Mouse (Mus musculus): ENCODE measurements around the gene Ttll11.

The Ttll11 gene

DNA sequence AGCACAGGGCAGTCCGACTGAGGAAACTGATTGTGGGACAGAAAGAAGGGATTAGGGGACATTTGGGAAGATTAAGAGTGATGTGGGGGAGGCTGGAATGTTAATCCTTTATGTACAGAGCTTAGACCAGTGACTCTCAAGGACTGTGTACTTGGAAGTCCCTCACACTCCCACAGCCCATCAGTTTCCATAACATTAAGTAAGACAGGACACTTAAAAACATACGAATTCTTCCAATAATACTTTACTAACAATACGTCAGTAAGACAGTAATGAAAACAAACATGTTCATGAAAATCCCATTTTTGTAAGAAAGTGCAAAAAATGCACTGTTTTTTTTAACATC lies 127.6 kb downstream of the Ttll11 start:
- no peak for DNase-seq (ENCODE audit: low spot score)

DNA sequence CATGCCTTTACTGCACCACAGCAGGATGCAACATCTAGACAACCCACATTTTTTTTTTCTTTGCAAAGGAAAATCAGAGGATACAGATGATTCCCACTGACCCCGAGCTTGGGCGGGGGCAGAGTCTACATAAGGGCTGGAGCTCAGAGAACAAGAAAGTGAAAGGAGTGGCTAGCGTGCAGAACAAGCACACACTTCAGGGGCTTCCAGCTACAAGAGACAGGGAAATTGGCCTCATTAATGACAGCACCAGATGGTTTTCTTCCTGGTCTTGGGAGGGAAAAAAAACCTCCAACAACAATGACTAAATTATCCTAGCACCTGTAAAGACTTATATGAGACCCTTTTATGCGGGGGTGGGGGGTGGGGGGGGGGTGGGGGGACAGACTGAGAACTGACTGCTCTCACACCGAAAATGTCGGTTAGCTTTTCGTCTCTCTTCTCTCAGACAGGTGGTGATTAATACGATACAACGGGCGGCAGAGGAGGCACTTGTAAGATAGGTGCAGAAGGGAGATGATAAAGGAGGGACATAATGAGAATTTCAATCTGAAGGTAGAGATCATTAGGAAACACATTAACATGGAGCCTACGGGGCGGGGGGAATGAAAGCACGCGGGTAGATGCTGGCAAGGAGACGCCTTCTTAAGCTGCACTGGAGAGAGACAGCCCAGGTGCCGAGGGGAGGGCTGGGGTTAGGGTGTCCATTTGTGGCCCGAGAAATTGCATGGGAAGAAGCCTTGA lies 128.1 kb downstream of the Ttll11 start:
- no peak for DNase-seq (ENCODE audit: low spot score)

DNA sequence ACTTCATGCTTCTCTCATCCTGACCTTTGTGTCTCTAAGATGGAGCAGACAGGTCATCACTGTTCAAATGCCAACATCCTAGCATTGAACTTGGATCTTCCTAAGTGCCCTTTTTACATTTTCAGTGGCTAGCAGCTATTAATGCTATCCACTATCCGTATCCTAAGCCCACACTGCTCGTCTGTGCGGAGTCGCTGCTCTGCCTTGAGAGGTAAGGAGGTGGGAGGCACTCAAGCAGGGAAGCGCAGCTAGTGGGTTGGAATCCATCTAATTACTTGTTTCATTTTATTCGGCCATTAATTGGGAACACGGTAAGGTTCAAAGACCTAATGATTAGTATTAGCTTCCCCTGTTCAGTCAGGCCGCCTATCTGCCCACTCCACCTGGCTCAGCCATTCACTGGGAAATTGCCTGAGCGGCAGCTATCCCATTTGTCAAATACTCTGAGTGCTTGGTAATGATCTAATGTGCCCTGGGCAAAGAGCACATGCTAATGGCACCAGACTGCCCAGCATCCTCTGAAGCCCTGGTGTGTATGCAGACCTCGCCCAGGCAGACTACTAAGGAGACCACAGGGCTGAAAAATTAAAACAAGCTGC lies 130.0 kb downstream of the Ttll11 start:
- DNase-seq (ENCODE audit: low spot score) = no peak

DNA sequence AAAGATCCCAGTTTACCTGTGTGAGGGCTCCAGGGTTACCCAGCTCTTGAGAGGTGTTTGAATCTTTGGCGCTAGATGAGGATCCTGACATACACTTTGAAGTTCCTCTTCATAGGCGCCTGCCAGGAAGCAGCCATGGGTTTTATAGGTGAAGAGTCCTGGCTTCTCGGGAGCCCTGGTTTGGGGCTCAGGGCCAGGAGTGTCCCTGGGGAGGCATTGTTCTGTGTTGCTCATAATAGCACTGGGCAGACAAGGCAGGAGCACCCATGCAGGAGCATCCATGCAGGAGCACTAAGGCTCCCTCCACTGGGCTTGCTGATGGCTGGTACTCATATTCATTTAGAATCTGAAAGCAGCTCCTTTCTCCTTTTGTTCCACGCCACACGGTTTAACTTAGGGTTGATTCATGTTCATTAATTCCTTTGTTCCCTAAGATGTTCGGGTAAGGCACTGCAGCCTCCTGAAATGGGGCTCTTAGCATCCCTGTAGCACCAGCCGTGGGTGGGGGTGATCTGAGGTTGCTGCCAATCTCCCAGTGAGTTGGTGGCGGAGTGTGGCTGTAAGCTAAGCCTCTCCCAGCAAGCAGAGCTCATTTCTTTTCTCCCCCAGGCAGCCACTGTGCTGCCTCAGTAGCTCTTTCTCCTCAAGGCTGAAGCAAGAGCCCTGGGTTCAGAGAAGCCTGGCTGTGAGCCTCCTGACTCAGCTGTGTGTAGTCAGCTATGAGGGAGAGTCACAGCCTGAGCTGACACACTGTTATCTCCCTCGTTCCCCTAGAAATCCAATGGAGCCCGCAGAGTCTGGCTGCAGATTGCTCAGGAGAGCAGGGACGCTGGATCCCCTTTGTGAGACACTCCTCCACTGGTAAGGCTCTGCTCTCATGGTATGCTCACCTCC lies 133.9 kb downstream of the Ttll11 start:
- no peak for DNase-seq (ENCODE audit: low spot score)

DNA sequence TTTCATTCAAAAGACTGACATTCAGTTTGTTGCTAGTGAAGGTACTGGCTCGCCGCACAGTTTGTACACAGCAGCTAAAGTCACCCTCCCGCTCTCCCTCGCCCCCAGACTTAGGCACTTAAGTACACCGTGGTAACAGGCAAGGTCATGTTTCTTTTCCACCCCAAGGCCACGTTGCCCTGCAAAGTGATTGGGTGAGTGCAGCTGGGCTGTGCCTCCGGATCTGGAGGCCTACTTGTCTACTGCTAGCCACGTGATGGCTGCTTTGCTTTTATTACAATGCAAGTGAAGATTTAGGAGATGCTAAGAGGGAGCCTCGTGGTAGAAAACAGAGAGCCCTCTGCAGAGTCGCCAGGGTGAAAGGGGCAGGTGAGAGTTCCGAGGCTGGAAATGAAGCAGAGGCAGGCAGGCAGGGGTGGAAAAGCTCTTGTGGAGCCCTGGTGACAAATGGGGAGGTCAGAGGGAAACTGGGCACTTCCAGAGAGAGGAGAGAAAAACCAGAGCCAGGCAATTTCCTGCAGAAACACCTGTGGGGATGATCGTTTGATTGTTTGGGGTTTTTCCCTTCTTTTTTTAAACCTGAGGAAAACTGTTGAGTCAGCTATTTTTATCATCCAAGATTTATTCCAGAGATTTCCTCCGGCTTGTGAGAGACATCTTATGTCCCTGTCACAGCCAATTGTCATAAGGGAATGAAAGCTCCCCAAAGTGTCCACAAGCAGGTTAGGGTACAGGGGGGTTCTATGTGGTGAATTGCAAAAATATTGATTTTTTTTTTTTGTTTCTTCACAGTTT lies 135.6 kb downstream of the Ttll11 start:
- no peak for DNase-seq (ENCODE audit: low spot score)

DNA sequence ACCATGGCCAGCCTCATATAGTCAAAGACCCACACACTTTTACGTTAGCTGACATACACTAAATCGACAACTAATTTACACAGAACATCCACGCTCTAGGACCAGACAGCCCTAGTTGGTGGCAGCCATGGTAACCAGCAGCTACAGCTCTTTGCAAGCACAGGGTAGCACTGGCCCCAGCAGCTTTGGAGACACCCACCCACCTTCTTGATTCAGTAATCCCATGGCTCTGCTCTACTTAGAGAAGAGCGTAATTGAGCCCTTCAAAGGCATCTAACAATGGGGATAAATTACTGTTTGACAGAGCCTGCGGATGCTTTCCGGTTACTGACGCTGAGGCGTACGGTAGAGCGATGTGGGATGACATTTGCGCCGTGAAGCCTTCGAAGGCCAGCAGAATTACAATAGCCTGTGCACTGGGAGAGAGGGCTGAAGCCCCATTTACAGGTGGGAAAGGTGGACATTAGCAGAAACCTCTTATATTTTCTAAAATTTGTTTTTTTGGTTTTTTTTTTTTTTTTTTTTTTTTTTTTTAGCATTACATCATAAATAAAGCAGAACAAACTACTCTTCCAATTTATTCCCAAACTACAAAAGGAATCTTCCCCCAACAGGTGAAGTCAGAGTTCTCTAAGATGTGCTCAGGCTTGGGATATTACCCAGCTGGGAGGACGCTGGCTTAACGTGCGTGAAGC lies 136.8 kb downstream of the Ttll11 start:
- DNase-seq (ENCODE audit: low spot score) = no peak

DNA sequence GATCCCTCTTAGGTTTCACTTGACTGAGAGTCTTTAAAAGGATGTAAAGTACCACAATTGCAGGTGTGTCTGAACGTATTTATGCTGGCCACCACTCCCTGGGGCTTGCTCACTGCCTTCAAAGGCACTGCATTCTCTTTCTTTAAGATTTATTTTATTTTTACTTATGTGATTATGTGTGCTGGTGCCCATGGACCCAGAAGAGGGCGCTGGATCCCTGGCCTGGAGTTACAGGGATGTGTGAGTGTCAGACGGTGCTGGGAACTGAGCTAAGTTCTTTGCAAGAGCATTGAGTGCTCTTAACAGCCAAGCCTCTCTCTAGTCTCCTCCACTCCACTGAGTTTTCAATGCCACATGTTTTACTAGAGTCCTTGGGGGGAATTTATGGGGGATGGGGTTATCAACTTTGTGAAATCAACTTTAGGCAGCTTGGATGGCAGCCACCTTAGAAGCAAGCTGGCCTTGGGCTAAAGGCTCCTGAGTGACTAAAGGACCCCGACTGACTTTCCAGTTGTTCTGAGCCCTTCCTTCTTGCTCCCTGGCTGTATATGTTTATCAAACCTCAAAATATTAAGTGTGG lies 137.8 kb downstream of the Ttll11 start:
- no peak for DNase-seq (ENCODE audit: low spot score)

DNA sequence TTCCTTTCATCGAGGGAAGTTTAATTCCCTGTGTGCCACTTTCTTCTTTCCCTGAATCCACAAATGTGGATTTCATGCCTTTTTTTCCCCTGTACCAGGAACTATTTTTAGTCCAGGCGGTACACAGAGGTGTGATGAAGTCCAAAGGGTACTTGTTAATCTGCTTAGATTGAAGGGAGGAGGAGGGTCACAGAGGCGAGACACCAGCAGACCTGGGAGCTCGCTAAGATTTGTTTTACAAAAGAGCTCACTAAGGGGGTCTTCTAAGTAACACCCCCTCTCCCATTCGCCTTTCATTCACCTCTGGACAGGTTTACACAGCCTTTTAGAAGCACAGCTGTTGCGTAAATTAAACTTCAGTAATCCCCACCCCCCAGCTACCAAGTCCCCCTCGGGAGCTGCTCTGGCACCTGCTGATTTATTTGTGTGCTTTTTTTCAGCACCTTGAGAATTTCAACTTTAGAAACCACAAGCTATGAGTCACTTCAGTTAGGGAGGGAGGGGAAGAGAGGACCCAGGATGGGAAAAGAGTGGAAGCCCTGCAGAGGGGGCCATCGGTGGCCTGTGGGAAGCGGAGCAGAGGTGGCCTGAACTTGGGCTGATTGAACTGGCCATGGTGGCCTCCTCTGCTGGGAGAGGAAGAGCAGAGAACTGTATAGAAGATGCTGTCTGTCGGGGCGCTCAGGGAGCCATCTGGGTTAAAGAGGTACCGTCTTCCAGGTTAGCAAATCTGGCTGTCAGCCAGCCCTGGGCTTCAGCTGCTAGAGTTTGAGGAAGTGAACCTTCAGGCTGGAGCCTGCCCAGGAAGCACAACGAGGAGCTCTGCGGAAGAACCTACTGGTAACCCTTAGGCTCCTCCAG lies 138.5 kb downstream of the Ttll11 start:
- DNase-seq (ENCODE audit: low spot score) = peak; percentile 56

DNA sequence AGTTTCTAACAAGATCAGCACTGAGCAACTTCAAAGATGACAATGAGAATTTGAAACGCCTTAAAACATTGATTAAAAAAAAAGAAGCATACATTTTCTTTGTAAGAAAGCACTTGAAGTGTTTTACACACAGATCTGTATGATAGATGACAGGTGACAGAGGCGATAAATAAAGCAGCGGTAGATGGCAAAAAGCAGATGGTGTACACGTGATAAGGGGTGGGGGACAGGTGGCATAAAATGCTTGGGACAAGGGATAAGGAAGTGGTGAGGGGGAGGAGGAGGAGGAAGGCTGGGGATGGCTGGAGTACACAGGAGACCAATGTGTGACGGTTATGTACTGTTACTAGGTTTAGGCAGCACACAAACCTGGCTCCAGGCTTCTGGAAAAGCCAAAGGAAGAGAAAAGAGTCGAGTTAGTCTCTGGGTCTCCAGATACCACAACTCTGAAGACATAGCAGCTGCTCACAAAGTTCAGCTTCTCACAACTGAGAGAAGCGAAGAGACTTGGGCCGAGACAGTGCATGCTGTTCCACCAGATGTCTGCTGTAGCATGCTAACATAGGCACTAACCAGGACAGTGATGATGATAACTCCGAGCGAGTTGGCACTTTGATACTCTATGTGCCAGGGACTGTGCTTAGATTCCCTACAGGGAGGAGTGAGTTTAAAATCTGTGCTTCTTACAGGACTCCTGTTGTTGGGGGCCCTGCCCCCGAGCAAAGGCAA lies 140.8 kb downstream of the Ttll11 start:
- DNase-seq (ENCODE audit: low spot score) = no peak

DNA sequence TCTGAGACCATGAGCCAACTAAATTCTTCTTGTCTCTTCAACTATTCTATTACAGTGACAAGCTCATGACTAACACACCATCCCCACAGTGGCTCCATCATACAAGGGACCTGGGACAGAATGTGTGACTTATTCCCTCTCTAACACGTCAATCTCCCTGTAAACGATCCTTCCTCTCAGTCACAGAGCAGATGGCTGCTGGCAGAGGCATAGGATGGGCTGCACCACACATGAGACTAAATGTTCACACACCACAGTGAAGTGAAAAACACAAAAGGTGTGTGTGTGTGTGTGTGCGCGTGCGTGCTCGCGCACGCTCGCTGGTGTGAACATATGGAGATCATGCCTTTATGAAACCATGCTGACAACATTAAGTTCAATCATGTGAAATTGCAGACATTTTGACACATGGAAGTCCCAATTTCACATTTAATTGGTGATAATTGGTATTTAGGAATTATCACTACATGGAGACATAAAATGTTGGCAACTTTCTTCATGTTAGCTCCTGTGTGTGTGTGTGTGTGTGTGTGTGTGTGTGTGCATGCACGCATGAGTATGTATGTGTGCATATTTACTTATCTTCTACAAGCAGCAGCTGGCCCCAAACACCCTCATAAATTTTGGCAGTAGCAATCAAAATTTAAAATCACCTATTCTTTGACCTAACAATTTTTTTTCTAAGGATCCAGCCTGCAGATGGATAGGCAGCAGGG lies 145.4 kb downstream of the Ttll11 start:
- DNase-seq (ENCODE audit: low spot score) = no peak

DNA sequence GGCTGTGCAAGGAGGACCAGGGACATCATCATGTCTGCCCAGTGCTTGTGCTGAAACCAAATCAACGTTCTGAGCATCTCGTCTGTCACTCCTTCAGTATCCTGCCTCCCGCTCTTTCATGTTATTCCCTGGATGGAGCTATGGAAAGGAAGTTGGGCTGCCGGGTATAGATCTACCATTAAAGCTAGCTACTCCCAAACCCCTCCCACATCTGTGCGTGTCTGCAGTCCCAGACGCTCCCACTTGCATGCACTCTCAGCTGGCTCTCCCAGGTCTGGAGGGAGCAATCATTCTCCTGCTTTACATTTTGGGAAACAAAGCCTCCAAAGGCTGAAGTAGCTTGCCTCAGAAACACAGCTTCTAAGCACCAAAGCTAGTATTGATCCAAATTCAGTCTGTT lies 146.2 kb downstream of the Ttll11 start:
- DNase-seq (ENCODE audit: low spot score) = no peak

DNA sequence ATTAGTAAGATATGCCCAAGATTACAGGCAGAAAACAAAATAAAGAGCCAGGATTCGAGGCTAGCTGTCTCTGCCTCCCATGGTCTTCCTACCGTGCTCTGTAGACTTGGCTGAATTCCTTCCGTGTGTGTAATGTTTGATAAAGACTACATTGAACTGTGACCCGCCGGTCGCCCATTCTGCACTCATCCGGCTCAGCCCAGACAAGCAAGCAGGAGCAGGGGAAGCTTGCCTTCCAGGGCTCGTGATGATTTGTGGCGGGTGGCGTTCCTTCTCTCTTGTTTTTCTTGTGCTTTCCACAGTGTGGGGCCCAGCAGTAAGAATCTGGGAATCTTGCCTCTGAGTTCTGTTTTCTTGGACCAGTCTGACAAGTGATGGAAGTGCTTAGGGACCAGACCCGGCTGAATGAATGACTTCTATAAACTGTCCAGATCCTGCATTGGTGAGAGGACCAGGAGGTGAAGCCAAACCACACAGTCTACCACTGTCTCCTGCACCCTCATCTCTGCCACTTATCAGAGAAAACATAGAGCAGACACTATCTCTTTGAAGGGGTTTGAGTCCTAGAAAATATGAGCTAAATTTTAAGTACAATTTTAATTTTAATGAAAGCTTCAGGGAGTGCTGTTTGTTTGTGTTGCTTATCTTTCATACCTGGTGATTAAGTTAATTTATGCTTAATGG lies 146.8 kb downstream of the Ttll11 start:
- DNase-seq (ENCODE audit: low spot score) = no peak

DNA sequence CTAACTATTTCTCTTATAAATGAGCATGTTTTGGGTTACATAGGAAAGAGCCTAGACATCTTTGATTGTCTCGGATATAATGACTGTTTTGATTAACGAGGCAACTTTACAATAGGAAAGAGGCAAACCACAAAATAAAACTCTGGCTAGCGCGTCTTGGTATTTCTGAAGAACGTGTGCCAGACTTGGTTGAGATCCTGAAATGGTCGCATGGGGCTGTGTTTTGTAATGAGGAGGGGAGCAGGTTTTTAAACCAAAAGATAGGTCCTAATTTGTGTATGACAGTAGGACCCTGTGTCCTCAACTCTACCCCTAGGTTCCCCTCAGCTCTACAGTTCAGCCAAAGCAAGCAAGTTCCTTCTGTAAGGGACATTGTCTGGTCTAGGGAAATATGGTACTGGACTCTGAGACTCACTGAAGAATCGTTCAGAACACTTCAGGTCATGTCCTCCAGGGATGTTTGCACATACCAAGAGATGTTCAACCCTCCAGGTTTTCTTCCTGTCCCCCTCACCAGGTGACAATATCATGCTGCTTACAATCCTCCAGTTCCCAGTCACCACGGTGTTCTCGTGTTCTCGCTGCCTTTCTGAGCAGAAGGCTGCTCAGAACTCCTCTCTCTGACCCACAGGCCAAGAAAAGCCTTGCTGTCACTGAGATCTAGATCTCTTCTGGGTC lies 147.7 kb downstream of the Ttll11 start:
- DNase-seq (ENCODE audit: low spot score) = no peak

DNA sequence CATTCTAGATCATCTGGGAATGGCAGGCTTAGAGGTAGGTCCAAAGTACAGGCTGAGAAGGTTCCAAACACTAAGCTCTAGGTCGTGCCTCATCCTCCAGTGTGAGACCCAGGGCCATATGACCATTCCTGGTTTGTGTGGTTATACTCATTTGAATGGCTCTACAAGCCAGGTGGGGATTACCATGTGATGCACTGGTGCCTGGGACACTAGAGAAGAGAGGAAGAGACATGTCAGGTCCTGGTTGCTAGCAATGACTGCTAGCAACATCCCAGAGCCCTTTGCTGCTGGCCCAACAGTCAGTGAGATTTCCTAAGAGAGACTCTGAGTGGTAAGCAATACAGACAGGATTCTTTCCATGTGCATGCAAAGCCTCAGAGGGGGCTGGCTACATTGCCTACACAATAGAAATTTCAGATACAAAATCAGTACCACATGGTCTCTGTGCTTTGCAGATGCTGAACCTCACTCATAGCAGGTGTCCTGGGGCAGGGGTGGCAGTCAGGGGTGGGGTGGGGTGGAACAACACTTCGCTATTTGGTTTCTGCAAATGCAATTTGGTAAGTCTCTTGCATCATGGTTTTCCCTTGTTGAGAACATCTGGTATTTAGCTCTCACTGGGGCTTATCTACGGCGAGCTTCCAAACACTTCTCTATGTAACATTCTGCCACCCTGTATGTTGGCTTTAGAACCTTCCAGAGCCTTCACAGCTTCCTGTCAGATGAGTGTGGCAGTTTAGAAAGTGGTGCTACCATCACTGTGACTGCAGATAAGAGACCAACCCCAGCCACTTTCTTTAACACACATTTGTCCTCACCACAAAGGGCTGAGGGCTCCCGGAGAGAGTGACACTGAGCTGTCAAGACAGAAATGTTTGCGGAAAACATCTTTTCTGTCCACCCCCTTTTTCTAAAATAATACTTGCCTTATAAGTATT lies 148.5 kb downstream of the Ttll11 start:
- no peak for DNase-seq (ENCODE audit: low spot score)

DNA sequence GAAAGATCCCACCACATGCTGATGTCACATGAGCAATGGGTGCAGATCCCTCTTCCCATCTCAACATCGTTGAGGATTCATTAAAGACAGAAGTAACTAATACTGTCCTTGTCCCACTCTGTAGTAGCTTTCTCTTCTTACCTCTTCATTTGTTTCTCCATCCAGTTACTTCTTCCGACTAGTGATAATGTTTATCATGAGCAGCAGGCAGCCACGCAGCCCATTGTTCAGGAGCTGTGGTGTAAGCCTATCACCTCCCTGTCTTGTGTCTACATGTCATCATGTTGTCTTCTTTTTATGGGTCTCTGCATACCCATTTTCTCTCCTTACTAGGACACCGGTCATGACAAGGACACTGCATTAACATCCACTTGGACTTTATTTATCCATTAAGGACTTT lies 150.6 kb downstream of the Ttll11 start:
- DNase-seq (ENCODE audit: low spot score) = no peak

DNA sequence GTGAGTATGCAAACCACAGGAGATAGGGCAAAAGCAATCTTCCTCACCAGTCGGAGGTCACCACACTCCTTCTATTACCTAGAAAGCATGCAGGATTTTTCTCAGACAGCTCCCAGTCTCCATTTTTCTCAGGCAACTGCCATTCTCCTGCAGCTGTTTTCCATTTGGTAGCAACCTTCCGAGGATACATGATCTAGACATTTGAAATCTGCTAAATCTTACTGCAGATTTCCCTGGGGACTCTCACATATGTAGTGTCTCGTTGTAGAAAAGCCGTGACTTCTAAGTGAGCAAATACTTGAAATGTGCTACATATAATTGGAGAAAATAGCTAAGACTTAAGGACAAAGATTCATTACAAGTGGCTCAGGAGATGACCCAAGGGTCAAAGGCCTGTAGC lies 151.8 kb downstream of the Ttll11 start:
- DNase-seq (ENCODE audit: low spot score) = no peak

DNA sequence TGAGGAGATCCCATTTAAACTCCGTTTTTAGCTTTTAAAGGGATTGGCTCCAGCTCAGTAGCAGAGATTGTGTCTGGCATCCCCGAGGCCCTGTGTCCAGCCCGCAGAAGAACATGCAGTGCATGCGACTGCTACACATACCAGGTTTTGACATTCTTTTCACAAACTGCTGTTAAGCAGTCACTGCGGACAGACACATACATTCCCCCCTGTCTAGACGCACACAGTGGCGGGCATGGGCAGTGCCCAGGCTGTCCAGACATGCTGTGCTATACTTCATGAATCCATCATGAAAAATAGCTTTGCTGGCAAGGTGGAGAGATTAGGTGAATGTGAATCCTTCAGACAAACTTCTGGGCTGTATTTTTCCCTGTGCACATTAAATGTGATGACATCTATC lies 154.6 kb downstream of the Ttll11 start:
- no peak for DNase-seq (ENCODE audit: low spot score)
